Mouse (Mus musculus): ENCODE data around the gene Dpp10. TPM values are rescaled to one million over a fixed set of nuclear protein-coding genes. Genes with fewer than 3 reads are reported as not detected.

Gene Dpp10
- 0.29 TPM for polyA plus RNA-seq (2014; fragmentation: Illumina TruSeq; extraction: RNeasy Lipid Tissue Mini Kit (QIAGEN cat#74804); ENCODE audit: low read depth, low replicate concordance)

GRCm38 (mm10) chr1:124044925-124045640 is at the start of gene Dpp10:
TSS of gene Dpp10 (minus strand) at chr1:124045559.

Data from adrenal gland, adult 10 weeks (tissue).